Mouse (Mus musculus) right cerebral cortex, adult 2 months (tissue): ENCODE results near the gene Cox8a.
A peak's percentile ranks its signal among the peaks of the same experiment; 100 is the strongest.

Experiments
- DNase-seq, 2 experiments: peaks; one replicate each; pipeline ENCODE4 v3.0.0; 2021 to 2022; ENCODE audit warnings: low spot score in 2 of 2

Cox8a gene

GRCm38 (mm10) chr19:7185059-7185458 lies 32.4 kb downstream of the Cox8a start:
- no peak for DNase-seq

- no peak for DNase-seq
Observed at GRCm38 (mm10) chr19:7183419-7183818, 34.0 kb downstream of the Cox8a start.

GRCm38 (mm10) chr19:7182273-7182949 lies 35.0 kb downstream of the Cox8a start:
- peak; percentile 68 to 70 for DNase-seq

- DNase-seq = no peak
Observed at GRCm38 (mm10) chr19:7181496-7181895, 35.9 kb downstream of the Cox8a start.

GRCm38 (mm10) chr19:7180756-7181405 lies 36.5 kb downstream of the Cox8a start:
- no peak for DNase-seq

- DNase-seq = no peak
Observed at GRCm38 (mm10) chr19:7178841-7179452, 38.5 kb downstream of the Cox8a start.

GRCm38 (mm10) chr19:7177804-7178511 lies 39.5 kb downstream of the Cox8a start:
- no peak for DNase-seq

- DNase-seq = no peak
Observed at GRCm38 (mm10) chr19:7176041-7176696, 41.2 kb downstream of the Cox8a start.

- peak; percentile 61 to 68 for DNase-seq
Observed at GRCm38 (mm10) chr19:7172051-7172866, 45.2 kb downstream of the Cox8a start.

- no peak for DNase-seq
Observed at GRCm38 (mm10) chr19:7171447-7171846, 46.0 kb downstream of the Cox8a start.

- no peak for DNase-seq
Observed at GRCm38 (mm10) chr19:7170916-7171315, 46.5 kb downstream of the Cox8a start.

GRCm38 (mm10) chr19:7168423-7168822 lies 49.0 kb downstream of the Cox8a start:
- no peak for DNase-seq

- DNase-seq = no peak
Observed at GRCm38 (mm10) chr19:7166767-7167166, 50.6 kb downstream of the Cox8a start.

- DNase-seq = no peak
Observed at GRCm38 (mm10) chr19:7166200-7166711, 51.2 kb downstream of the Cox8a start.

GRCm38 (mm10) chr19:7165509-7166199 lies 51.8 kb downstream of the Cox8a start:
- no peak for DNase-seq
